Mouse (Mus musculus): Measurements from ENCODE around the gene Dcst1.

The Dcst1 gene

GRCm38 (mm10) chr3:89316833-89317232 lies 48.2 kb downstream of the Dcst1 start:
- peak; percentile 40; the same call in 1 of the 2 replicates for ATAC-seq (ENCODE audit: insufficient number of reproducible peaks, low FRiP score, low TSS enrichment)

GRCm38 (mm10) chr3:89315930-89316831 lies 48.9 kb downstream of the Dcst1 start:
- no peak for ATAC-seq (ENCODE audit: insufficient number of reproducible peaks, low FRiP score, low TSS enrichment)

GRCm38 (mm10) chr3:89315195-89315929 lies 49.7 kb downstream of the Dcst1 start:
- ATAC-seq (ENCODE audit: insufficient number of reproducible peaks, low FRiP score, low TSS enrichment) = 0 out of 2 replicates have a peak, but pooled peaks have one; percentile 9

- ATAC-seq (ENCODE audit: insufficient number of reproducible peaks, low FRiP score, low TSS enrichment) = no peak
Measured at GRCm38 (mm10) chr3:89314791-89315190, 50.3 kb downstream of the Dcst1 start.

- ATAC-seq (ENCODE audit: insufficient number of reproducible peaks, low FRiP score, low TSS enrichment) = no peak
Measured at GRCm38 (mm10) chr3:89314340-89314739, 50.7 kb downstream of the Dcst1 start.

GRCm38 (mm10) chr3:89308089-89308488 lies 57.0 kb downstream of the Dcst1 start:
- peak; percentile 75 for ATAC-seq (ENCODE audit: insufficient number of reproducible peaks, low FRiP score, low TSS enrichment)

GRCm38 (mm10) chr3:89305551-89306325 lies 59.3 kb downstream of the Dcst1 start:
- no peak for ATAC-seq (ENCODE audit: insufficient number of reproducible peaks, low FRiP score, low TSS enrichment)

GRCm38 (mm10) chr3:89305105-89305504 lies 59.9 kb downstream of the Dcst1 start:
- no peak for ATAC-seq (ENCODE audit: insufficient number of reproducible peaks, low FRiP score, low TSS enrichment)

GRCm38 (mm10) chr3:89304440-89304839 lies 60.6 kb downstream of the Dcst1 start:
- ATAC-seq (ENCODE audit: insufficient number of reproducible peaks, low FRiP score, low TSS enrichment) = no peak

GRCm38 (mm10) chr3:89300514-89300913 lies 64.5 kb downstream of the Dcst1 start:
- no peak for ATAC-seq (ENCODE audit: insufficient number of reproducible peaks, low FRiP score, low TSS enrichment)
